ENCODE assay signal across 16 mouse cellular contexts in genomic region chr19:9143230-9143629, GRCm38 (mm10). TPM values are rescaled to one million over a fixed set of nuclear protein-coding genes. Genes with fewer than 3 reads are reported as not detected.
DNase-seq lines count a peak whose midpoint lies in the region; ATAC-seq lines count a peak whose summit lies in the region.
"Had no signal": no experiment of that assay in that cellular context is flagged by ENCODE, and none has a peak within 500 bp of the region (broad histone marks: within the 10 kb centered on the region; RNA-seq: fewer than 3 reads in every experiment).

No protein-coding gene starts in this region.

- H3K4me2 ChIP-seq in midbrain, embryonic 13.5 days (replicated peaks), result no peak overlapping the region
- no peak overlapping the region for H3K4me2 ChIP-seq in midbrain, embryonic 11.5 days
- H3K4me2 ChIP-seq in forebrain, embryonic 13.5 days, result no peak overlapping the region
- no peak overlapping the region for H3K4me2 ChIP-seq in limb, embryonic 13.5 days (replicated peaks)

- no peak overlapping the region for H3K9ac ChIP-seq in midbrain, embryonic 13.5 days (replicated peaks)
- no peak overlapping the region for H3K9ac ChIP-seq in midbrain, embryonic 11.5 days (ENCODE audit: low read length)
- H3K9ac ChIP-seq in forebrain, embryonic 13.5 days, result no peak overlapping the region
- H3K9ac ChIP-seq in limb, embryonic 13.5 days, result no peak overlapping the region

- H3K9me3 ChIP-seq in midbrain, embryonic 13.5 days, result no peaks in the 10 kb centered on the region
- no peaks in the 10 kb centered on the region for H3K9me3 ChIP-seq in midbrain, embryonic 11.5 days (ENCODE audit: control insufficient read depth, low read length)
- no peaks in the 10 kb centered on the region for H3K9me3 ChIP-seq in forebrain, embryonic 13.5 days (replicated peaks)
- no peaks in the 10 kb centered on the region for H3K9me3 ChIP-seq in limb, embryonic 13.5 days

- peak overlapping the region; percentile 35 for H3K27ac ChIP-seq in midbrain, embryonic 13.5 days
- H3K27ac ChIP-seq in midbrain, embryonic 11.5 days (ENCODE audit: low read depth, low read length), result no peak overlapping the region; the same call in 1 of the 2 replicates
- H3K27ac ChIP-seq in forebrain, embryonic 13.5 days, result peak overlapping the region; percentile 60
- peak overlapping the region; percentile 72 for H3K27ac ChIP-seq in limb, embryonic 13.5 days

- no peak for DNase-seq in midbrain, embryonic 11.5 days (ENCODE audit: low spot score, missing footprints)
- no peak for DNase-seq in adrenal gland, postnatal 10 days
- no peak for DNase-seq in urinary bladder, postnatal 25 days (ENCODE audit: low spot score)
- no peak for DNase-seq in layer of hippocampus, postnatal 36 days
- DNase-seq: kidney, adult 11 months; kidney, postnatal 25 days had no signal

- H3K4me3 ChIP-seq in midbrain, embryonic 13.5 days (replicated peaks), result no peak overlapping the region
- H3K4me3 ChIP-seq in midbrain, embryonic 11.5 days (ENCODE audit: low read depth, low read length), result no peak overlapping the region
- H3K4me3 ChIP-seq in forebrain, embryonic 13.5 days, result no peak overlapping the region
- no peak overlapping the region for H3K4me3 ChIP-seq in limb, embryonic 13.5 days
- H3K4me3 ChIP-seq: erythroblast, embryonic 14.5 days had no signal

- WGBS in midbrain, embryonic 13.5 days, result 75% methylated on average over 2 of the region's 2 CpGs
- 85% methylated on average over 2 of the region's 2 CpGs for WGBS in midbrain, embryonic 11.5 days
- 47% methylated on average over 2 of the region's 2 CpGs for WGBS in forebrain, embryonic 13.5 days
- 76% methylated on average over 2 of the region's 2 CpGs for WGBS in limb, embryonic 13.5 days

- H3K27me3 ChIP-seq in midbrain, embryonic 13.5 days, result no peaks in the 10 kb centered on the region
- no peaks in the 10 kb centered on the region for H3K27me3 ChIP-seq in midbrain, embryonic 11.5 days (ENCODE audit: control insufficient read depth, insufficient read depth, low read length)
- H3K27me3 ChIP-seq in forebrain, embryonic 13.5 days, result no peaks in the 10 kb centered on the region
- no peaks in the 10 kb centered on the region for H3K27me3 ChIP-seq in limb, embryonic 13.5 days

- H3K36me3 ChIP-seq in midbrain, embryonic 13.5 days, result no peaks in the 10 kb centered on the region
- H3K36me3 ChIP-seq in midbrain, embryonic 11.5 days (ENCODE audit: control insufficient read depth, insufficient read depth, low read length), result no peaks in the 10 kb centered on the region
- no peaks in the 10 kb centered on the region for H3K36me3 ChIP-seq in forebrain, embryonic 13.5 days (ENCODE audit: poor library complexity, severe bottlenecking)
- no peaks in the 10 kb centered on the region for H3K36me3 ChIP-seq in limb, embryonic 13.5 days

- peak; percentile 37; the same call in 1 of the 2 replicates for ATAC-seq in midbrain, embryonic 13.5 days
- no peak for ATAC-seq in midbrain, embryonic 11.5 days (ENCODE audit: low FRiP score)
- ATAC-seq in forebrain, embryonic 13.5 days, result peak; percentile 70
- ATAC-seq in limb, embryonic 13.5 days (ENCODE audit: low FRiP score, low read depth), result no peak
- ATAC-seq: CD4-positive, CD25-positive, alpha-beta regulatory T cell, adult 4 months had no signal

- H3K4me1 ChIP-seq in midbrain, embryonic 13.5 days (replicated peaks), result 0 out of 2 replicates have a peak, but pooled peaks cover 13% of the 10 kb centered on the region
- no peaks in the 10 kb centered on the region for H3K4me1 ChIP-seq in midbrain, embryonic 11.5 days (ENCODE audit: control insufficient read depth, insufficient read depth, low read length)
- peaks cover 11% of the 10 kb centered on the region; the same call in 1 of the 2 replicates for H3K4me1 ChIP-seq in forebrain, embryonic 13.5 days
- no peaks in the 10 kb centered on the region for H3K4me1 ChIP-seq in limb, embryonic 13.5 days

RNA-seq across cellular contexts. Expression of gene Asrgl1, which starts 7.8 kb away (rescaled TPM):
- polyA plus RNA-seq in midbrain, embryonic 13.5 days (2015; fragmentation: Nextera tagmentation; extraction: Ambion mirVana), result 13.6 and 17.2 TPM in 2 replicates
- polyA plus RNA-seq in midbrain, embryonic 11.5 days (2014; fragmentation: Nextera tagmentation; extraction: Ambion mirVana), result 13.5 and 14.2 TPM in 2 replicates
- polyA plus RNA-seq in forebrain, embryonic 13.5 days (2015; fragmentation: Nextera tagmentation; extraction: Ambion mirVana), result 28.7 and 29.4 TPM in 2 replicates
- 17.8 and 19.0 TPM in 2 replicates for polyA plus RNA-seq in limb, embryonic 13.5 days (2015; fragmentation: Nextera tagmentation; extraction: Ambion mirVana)
- 10 to 100 TPM; 18.1 TPM for total RNA-seq in adrenal gland, postnatal 10 days (2021)
- total RNA-seq in layer of hippocampus, postnatal 36 days (2021), result 100 to 1,000 TPM; 134 to 156 TPM

RNA-seq across cellular contexts. Expression of gene Scgb1a1, which starts 55.5 kb away (rescaled TPM):
- not detected in 2 replicates for polyA plus RNA-seq in midbrain, embryonic 13.5 days (2015; fragmentation: Nextera tagmentation; extraction: Ambion mirVana)
- not detected in 2 replicates for polyA plus RNA-seq in midbrain, embryonic 11.5 days (2014; fragmentation: Nextera tagmentation; extraction: Ambion mirVana)
- not detected in 2 replicates for polyA plus RNA-seq in forebrain, embryonic 13.5 days (2015; fragmentation: Nextera tagmentation; extraction: Ambion mirVana)
- polyA plus RNA-seq in limb, embryonic 13.5 days (2015; fragmentation: Nextera tagmentation; extraction: Ambion mirVana), result not detected in 2 replicates
- total RNA-seq in adrenal gland, postnatal 10 days (2021), result 1 to 10 TPM in 1 of 2 experiments, not detected in 1; 3.9 TPM
- total RNA-seq in layer of hippocampus, postnatal 36 days (2021), result not detected
- total RNA-seq: gastrocnemius, adult 8-10 months; layer of hippocampus, postnatal 25 days; liver, adult 2 months; megakaryocyte-erythroid progenitor cell, adult 5-6 weeks; neutrophil, adult 5-6 weeks had no signal
- polyA plus RNA-seq: CD4-positive, CD25-positive, alpha-beta regulatory T cell, adult 4 months; erythroblast, embryonic 14.5 days had no signal

Comparison
In these comparisons a context has a peak if more than half of its experiments do, and no peak if none do; other contexts are left out.
1. ATAC-seq: peak in midbrain, embryonic 13.5 days (single experiment) and forebrain, embryonic 13.5 days (single experiment); none in midbrain, embryonic 11.5 days (single experiment) and limb, embryonic 13.5 days (single experiment).